Mouse (Mus musculus) kidney, embryonic 14.5 days (tissue): ENCODE data around the gene Lrrc75a. TPM values are rescaled to one million over a fixed set of nuclear protein-coding genes. Genes with fewer than 3 reads are reported as not detected.

Source experiments
- ATAC-seq: fragments of 200-750 bp; cut with Nextera tagmentation; 2 replicates; pipeline ENCODE4 v1.8.0; 2017; ENCODE audit warnings: moderate number of reproducible peaks, mild to moderate bottlenecking, moderate TSS enrichment, moderate library complexity; ENCODE audit not compliant: low FRiP score, low TSS enrichment
- H3K27ac ChIP-seq: fragments of 300-500 bp; sonication (generic); 2 replicates; pipeline ENCODE4 v1.5.1; 2014; ENCODE audit warnings: low read depth, mild to moderate bottlenecking, low read length, moderate library complexity, mixed read lengths
- H3K27me3 ChIP-seq: fragments of 300-500 bp; sonication (generic); 2 replicates; pipeline ENCODE4 v1.6.1; 2014; ENCODE audit warnings: mild to moderate bottlenecking, low read length; ENCODE audit not compliant: control insufficient read depth, insufficient read depth
- H3K36me3 ChIP-seq: fragments of 300-500 bp; sonication (generic); 2 replicates; pipeline ENCODE4 v1.6.1; 2014; ENCODE audit warnings: low read length, mixed read lengths; ENCODE audit not compliant: control insufficient read depth, insufficient read depth
- H3K4me1 ChIP-seq: fragments of 300-500 bp; sonication (generic); 2 replicates; pipeline ENCODE4 v1.6.1; 2014; ENCODE audit warnings: low read length, mixed read lengths; ENCODE audit not compliant: control insufficient read depth, insufficient read depth
- H3K4me2 ChIP-seq: fragments of 300-500 bp; sonication (generic); replicated peaks from 2 replicates; pipeline ENCODE4 v1.6.1; 2014; ENCODE audit warnings: low read depth, mild to moderate bottlenecking, low read length
- H3K4me3 ChIP-seq: fragments of 300-500 bp; sonication (generic); 2 replicates; pipeline ENCODE4 v1.5.1; 2014; ENCODE audit warnings: mild to moderate bottlenecking, low read length
- H3K9ac ChIP-seq: fragments of 300-500 bp; sonication (generic); 2 replicates; pipeline ENCODE4 v1.6.1; 2014; ENCODE audit warnings: low read depth, mild to moderate bottlenecking, low read length, moderate library complexity
- H3K9me3 ChIP-seq: fragments of 300-500 bp; sonication (generic); 2 replicates; pipeline ENCODE4 v1.6.1; 2016; ENCODE audit warnings: low read length; ENCODE audit not compliant: control insufficient read depth
- WGBS: fragments of 180-500 bp; shearing (Covaris S2); extraction: QIAGEN DNeasy Blood & Tissue Kit; methylation state at CpG from one replicate; pipeline ENCODE4 v1.1.7; 2014; 5-methylcytosine and 5-hydroxymethylcytosine counted together
- polyA plus RNA-seq: library from polyadenylated mRNA; unstranded; fragments of >200 nt; fragmentation: Nextera tagmentation; extraction: Ambion mirVana; gene quantifications from 2 replicates; pipeline ENCODE4 v1.2.1, GENCODE M21; 2014

Lrrc75a gene
- polyA plus RNA-seq, 1 experiment from 2014 or later = 18.7 TPM

GRCm38 (mm10) chr11:62558961-62559646, 89.2 kb downstream of the Lrrc75a start:
- H3K4me1 ChIP-seq = peaks cover 17% of the 10 kb centered on the region
- no peak overlapping the region for H3K4me3 ChIP-seq
- H3K4me2 ChIP-seq = no peak overlapping the region
- no peaks in the 10 kb centered on the region for H3K9me3 ChIP-seq
- H3K36me3 ChIP-seq = peaks cover 14% of the 10 kb centered on the region; the same call in 1 of the 2 replicates
- 0 out of 2 replicates have a peak overlapping the region, but pooled peaks have one; percentile 13 for H3K9ac ChIP-seq
- 28% methylated on average over 6 of the region's 6 CpGs for WGBS
- ATAC-seq = 0 out of 2 replicates have a peak, but pooled peaks have one; percentile 25
- H3K27me3 ChIP-seq = no peaks in the 10 kb centered on the region
- no peak overlapping the region for H3K27ac ChIP-seq

- H3K4me1 ChIP-seq = peaks cover 20% of the 10 kb centered on the region
- H3K4me2 ChIP-seq = no peak overlapping the region
- H3K27me3 ChIP-seq = no peaks in the 10 kb centered on the region
- H3K9me3 ChIP-seq = no peaks in the 10 kb centered on the region
- 59% methylated on average over 2 of the region's 2 CpGs for WGBS
- peaks cover 24% of the 10 kb centered on the region for H3K36me3 ChIP-seq
- no peak for ATAC-seq
- no peak overlapping the region for H3K9ac ChIP-seq
- H3K4me3 ChIP-seq = no peak overlapping the region
- H3K27ac ChIP-seq = no peak overlapping the region
Observed at GRCm38 (mm10) chr11:62558152-62558551, 90.2 kb downstream of the Lrrc75a start.

- no peak overlapping the region for H3K9ac ChIP-seq
- ATAC-seq = no peak
- H3K4me3 ChIP-seq = no peak overlapping the region
- no peaks in the 10 kb centered on the region for H3K9me3 ChIP-seq
- 68% methylated on average over 5 of the region's 5 CpGs for WGBS
- peaks cover 26% of the 10 kb centered on the region for H3K36me3 ChIP-seq
- no peak overlapping the region for H3K4me2 ChIP-seq
- peaks cover 20% of the 10 kb centered on the region for H3K4me1 ChIP-seq
- H3K27me3 ChIP-seq = no peaks in the 10 kb centered on the region
- H3K27ac ChIP-seq = no peak overlapping the region
Observed at GRCm38 (mm10) chr11:62557205-62557604, 91.1 kb downstream of the Lrrc75a start.

- Histone ChIP-seq H3K36me3 (peaks cover 26% of the 10 kb centered on the region), H3K27ac (0 out of 2 replicates have a peak overlapping the region, but pooled peaks have one; percentile 13), H3K4me1 (peaks cover 20% of the 10 kb centered on the region)
Observed at GRCm38 (mm10) chr11:62555896-62556412, 92.4 kb downstream of the Lrrc75a start.

GRCm38 (mm10) chr11:62554934-62555517, 93.3 kb downstream of the Lrrc75a start:
- Histone ChIP-seq H3K4me3 (peak overlapping the region; percentile 59; the same call in 1 of the 2 replicates), H3K27me3 (no peaks in the 10 kb centered on the region), H3K27ac (no peak overlapping the region), H3K4me2 (peak overlapping the region; percentile 97), H3K4me1 (peaks cover 20% of the 10 kb centered on the region), H3K9ac (no peak overlapping the region), H3K36me3 (peaks cover 26% of the 10 kb centered on the region), H3K9me3 (no peaks in the 10 kb centered on the region)
- ATAC-seq = no peak

More at GRCm38 (mm10) chr11:62555896-62556412, 92.4 kb downstream of the Lrrc75a start:
- H3K9ac ChIP-seq = no peak overlapping the region
- H3K9me3 ChIP-seq = no peaks in the 10 kb centered on the region
- no peak overlapping the region for H3K4me2 ChIP-seq
- no peak for ATAC-seq
- no peaks in the 10 kb centered on the region for H3K27me3 ChIP-seq
- no peak overlapping the region for H3K4me3 ChIP-seq

Other genes with a start within 250 kb of the Lrrc75a start
- 12.3 and 15.1 TPM in 2 replicates for gene Pigl, start 190.1 kb downstream of the Lrrc75a start, polyA plus RNA-seq
- gene Ncor1, start 190.0 kb downstream of the Lrrc75a start, polyA plus RNA-seq = 160 and 203 TPM in 2 replicates
- gene Cenpv, start 109.3 kb downstream of the Lrrc75a start, polyA plus RNA-seq = 29.8 and 33.1 TPM in 2 replicates
- gene Ubb, start 97.4 kb downstream of the Lrrc75a start, polyA plus RNA-seq = 3,178 and 3,504 TPM in 2 replicates
- gene Trpv2, start 74.0 kb downstream of the Lrrc75a start, polyA plus RNA-seq = 1.2 and 1.4 TPM in 2 replicates
- gene Mmgt2, start 141 bp upstream of the Lrrc75a start, polyA plus RNA-seq = 63.4 and 63.8 TPM in 2 replicates
- gene Zfp287, start 83.4 kb upstream of the Lrrc75a start, polyA plus RNA-seq = 5.9 and 10.1 TPM in 2 replicates
- gene Gm10428, start 104.6 kb upstream of the Lrrc75a start, polyA plus RNA-seq = not detected in 2 replicates
- 19.6 and 19.7 TPM in 2 replicates for gene Zfp286, start 140.9 kb upstream of the Lrrc75a start, polyA plus RNA-seq
- 10.5 and 18.6 TPM in 2 replicates for gene Trim16, start 171.7 kb upstream of the Lrrc75a start, polyA plus RNA-seq
- gene Fbxw10, start 198.5 kb upstream of the Lrrc75a start, polyA plus RNA-seq = 0.53 and 0.73 TPM in 2 replicates
- 62.1 and 62.9 TPM in 2 replicates for gene Tvp23b, start 230.9 kb upstream of the Lrrc75a start, polyA plus RNA-seq